Mouse (Mus musculus) spleen, adult 2 months (tissue): Measurements from ENCODE around the gene Cd300lg. TPM values are rescaled to one million over a fixed set of nuclear protein-coding genes. Genes with fewer than 3 reads are reported as not detected.

Source experiments
- DNase-seq, 2 experiments: peaks; one replicate each; pipeline versions ENCODE4 v3.0.0 to v3.0.0-alpha.2; 2012 to 2021; ENCODE audit warnings: low spot score in 2 of 2, low read depth in 1 of 2
- H3K27ac ChIP-seq: fragments of 200-500 bp; 2 replicates; pipeline ENCODE4 v1.5.1; 2012; ENCODE audit warnings: low read length, inconsistent platforms; ENCODE audit not compliant: insufficient read depth
- H3K27me3 ChIP-seq: fragments of 200-500 bp; 2 replicates; pipeline ENCODE4 v1.6.1; 2012; ENCODE audit warnings: mild to moderate bottlenecking, moderate library complexity, low read length, inconsistent platforms; ENCODE audit not compliant: control insufficient read depth, insufficient read depth
- H3K36me3 ChIP-seq: fragments of 200-500 bp; 2 replicates; pipeline ENCODE4 v1.6.1; 2012; ENCODE audit warnings: mild to moderate bottlenecking, low read length, inconsistent platforms; ENCODE audit not compliant: control insufficient read depth, insufficient read depth
- H3K4me1 ChIP-seq: fragments of 200-500 bp; 2 replicates; pipeline ENCODE4 v1.6.1; 2011; ENCODE audit warnings: inconsistent platforms; ENCODE audit not compliant: control insufficient read depth, insufficient read depth, insufficient read length
- H3K4me3 ChIP-seq: fragments of 200-500 bp; 2 replicates; pipeline ENCODE4 v1.5.1; 2011; ENCODE audit warnings: mild to moderate bottlenecking, inconsistent platforms; ENCODE audit not compliant: insufficient read depth, insufficient read length; ENCODE audit errors: extremely low read depth
- CTCF ChIP-seq: fragments of 200-500 bp; IDR thresholded peaks from 2 replicates; pipeline ENCODE4 v1.5.1; 2011; ENCODE audit warnings: mild to moderate bottlenecking, inconsistent platforms; ENCODE audit not compliant: insufficient read depth, insufficient read length, insufficient replicate concordance; ENCODE audit errors: extremely low read depth
- POLR2A ChIP-seq: fragments of 200-500 bp; IDR thresholded peaks from 2 replicates; pipeline ENCODE4 v1.6.1; 2011; ENCODE audit warnings: low read depth, low read length, inconsistent platforms
- WGBS: fragments of 180-500 bp; shearing (Covaris S2); methylation state at CpG from one replicate; pipeline ENCODE4 v1.1.7; 2018; 5-methylcytosine and 5-hydroxymethylcytosine counted together
- polyA plus RNA-seq: library from polyadenylated mRNA; depleted of rRNA; stranded (reverse); fragments of >200 nt; gene quantifications from 2 replicates; pipeline ENCODE4 v1.2.3, GENCODE M21; 2012; rRNA removed

The Cd300lg gene
- 12.3 and 12.8 TPM in 2 replicates for polyA plus RNA-seq

- no peak for DNase-seq
- H3K4me3 ChIP-seq = peak within 1 kb of the TSS; percentile 39; the same call in 1 of the 2 replicates
- no peak within 1 kb of the TSS for H3K27ac ChIP-seq
- TF ChIP-seq CTCF (no peak), POLR2A (no peak)
- 14% methylated on average over 5 of the region's 5 CpGs for WGBS
- H3K4me1 ChIP-seq = no peaks in the 10 kb centered on the region
- no peaks in the 10 kb centered on the region for H3K36me3 ChIP-seq
- H3K27me3 ChIP-seq = no peaks in the 10 kb centered on the region
Observed at GRCm38 (mm10) chr11:102041350-102041949, at the start of gene Cd300lg. Gene Cd300lg, plus strand, starts transcription at chr11:102041509.

GRCm38 (mm10) chr11:101991813-101992212 lies 49.5 kb upstream of the Cd300lg start:
- H3K27me3 ChIP-seq = 0 out of 2 replicates have a peak, but pooled peaks cover 2% of the 10 kb centered on the region
- no peak for DNase-seq
- no peaks in the 10 kb centered on the region for H3K4me1 ChIP-seq

GRCm38 (mm10) chr11:101992411-101992810 lies 48.9 kb upstream of the Cd300lg start:
- no peak for TF ChIP-seq CTCF
- no peak for DNase-seq
- 94% methylated on average over 7 of the region's 7 CpGs for WGBS

More at GRCm38 (mm10) chr11:101991813-101992212, 49.5 kb upstream of the Cd300lg start:
- H3K36me3 ChIP-seq = no peaks in the 10 kb centered on the region
- 62% methylated on average over 3 of the region's 3 CpGs for WGBS
- H3K4me3 ChIP-seq = no peak overlapping the region
- H3K27ac ChIP-seq = no peak overlapping the region
- TF ChIP-seq POLR2A = no peak
- no peak for TF ChIP-seq CTCF

GRCm38 (mm10) chr11:101994100-101994499 lies 47.2 kb upstream of the Cd300lg start:
- Histone ChIP-seq H3K4me1 (no peaks in the 10 kb centered on the region), H3K27me3 (0 out of 2 replicates have a peak, but pooled peaks cover 2% of the 10 kb centered on the region), H3K36me3 (no peaks in the 10 kb centered on the region), H3K27ac (no peak overlapping the region), H3K4me3 (no peak overlapping the region)
- DNase-seq = no peak
- no peak for TF ChIP-seq CTCF
- TF ChIP-seq POLR2A = no peak
- WGBS = 51% methylated on average over 8 of the region's 8 CpGs

More at GRCm38 (mm10) chr11:101992411-101992810, 48.9 kb upstream of the Cd300lg start:
- H3K4me3 ChIP-seq = no peak overlapping the region
- H3K27ac ChIP-seq = no peak overlapping the region
- H3K36me3 ChIP-seq = no peaks in the 10 kb centered on the region
- no peaks in the 10 kb centered on the region for H3K4me1 ChIP-seq
- 0 out of 2 replicates have a peak, but pooled peaks cover 2% of the 10 kb centered on the region for H3K27me3 ChIP-seq

GRCm38 (mm10) chr11:101995938-101996337 lies 45.4 kb upstream of the Cd300lg start:
- TF ChIP-seq POLR2A = no peak
- TF ChIP-seq CTCF = no peak
- WGBS = 89% methylated on average over 7 of the region's 7 CpGs
- H3K36me3 ChIP-seq = no peaks in the 10 kb centered on the region

GRCm38 (mm10) chr11:101998258-101998657 lies 43.1 kb upstream of the Cd300lg start:
- Histone ChIP-seq H3K4me1 (no peaks in the 10 kb centered on the region), H3K4me3 (no peak overlapping the region), H3K36me3 (no peaks in the 10 kb centered on the region), H3K27me3 (no peaks in the 10 kb centered on the region), H3K27ac (no peak overlapping the region)
- WGBS = 53% methylated on average over 5 of the region's 5 CpGs
- TF ChIP-seq CTCF (no peak), POLR2A (no peak)
- DNase-seq = no peak

More at GRCm38 (mm10) chr11:101995938-101996337, 45.4 kb upstream of the Cd300lg start:
- no peaks in the 10 kb centered on the region for H3K4me1 ChIP-seq
- no peak overlapping the region for H3K27ac ChIP-seq
- DNase-seq = no peak
- no peaks in the 10 kb centered on the region for H3K27me3 ChIP-seq
- H3K4me3 ChIP-seq = no peak overlapping the region

- Histone ChIP-seq H3K4me1 (no peaks in the 10 kb centered on the region), H3K27me3 (no peaks in the 10 kb centered on the region), H3K27ac (no peak overlapping the region), H3K4me3 (no peak overlapping the region), H3K36me3 (no peaks in the 10 kb centered on the region)
- DNase-seq = no peak
- no peak for TF ChIP-seq POLR2A
- 65% methylated on average over 4 of the region's 4 CpGs for WGBS
Observed at GRCm38 (mm10) chr11:101999466-101999865, 41.8 kb upstream of the Cd300lg start.
